Mouse (Mus musculus) urinary bladder, postnatal 4 days (tissue): ENCODE data around the gene Tfpi2.

Experiments used
- DNase-seq, 2 experiments: peaks; one replicate each; pipeline ENCODE4 v3.0.0; 2021 to 2022; ENCODE audit warnings: low spot score in 2 of 2

Tfpi2 gene

GRCm38 (mm10) chr6:3916015-3916414 is 72.7 kb downstream of the Tfpi2 start:
- DNase-seq: no peak
